Mouse (Mus musculus): ENCODE data around the gene Ube2l3. TPM values are rescaled to one million over a fixed set of nuclear protein-coding genes. Genes with fewer than 3 reads are reported as not detected.

Gene Ube2l3
- polyA plus RNA-seq, 1 experiment from 2014 or later = 278 TPM

DNA sequence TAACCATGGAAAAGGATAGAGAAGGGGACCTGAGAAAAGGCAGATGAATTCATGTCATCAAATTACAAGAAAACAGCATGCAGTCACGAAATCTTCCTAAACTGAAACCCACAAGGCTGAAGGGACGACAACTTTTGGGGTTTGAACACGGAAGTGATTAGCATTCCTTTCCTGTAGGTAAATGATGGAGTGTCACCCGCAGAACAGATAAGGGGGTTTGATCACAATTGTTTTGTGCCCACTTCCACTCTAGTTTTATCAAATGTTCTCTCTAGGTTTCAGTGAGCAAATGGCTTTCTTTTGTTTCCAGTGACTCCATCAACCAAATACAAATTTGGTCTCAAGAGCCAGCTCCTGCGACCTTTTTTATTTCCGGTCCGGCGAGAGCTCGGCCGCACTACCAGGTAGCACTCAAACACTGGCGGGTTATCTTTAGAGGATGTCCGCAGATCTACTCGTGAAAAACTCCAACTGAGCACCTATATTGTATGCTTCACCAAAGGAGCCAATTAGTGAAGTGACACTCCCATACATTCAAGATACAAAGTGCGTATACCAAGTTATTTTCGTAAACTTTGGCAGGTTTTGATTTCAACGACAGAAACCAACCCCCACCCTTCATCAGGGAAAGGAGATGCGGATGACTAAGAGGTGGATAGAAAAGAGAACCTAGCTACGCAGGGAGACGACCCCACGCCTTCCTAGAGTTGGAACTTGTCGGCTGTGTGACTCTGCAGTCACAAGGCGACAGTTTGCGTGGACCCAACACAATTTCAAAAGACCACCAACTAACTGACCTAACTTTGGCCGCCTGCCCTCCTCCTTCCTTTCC lies 2.1 kb downstream of the Ube2l3 start:
- DNase-seq (ENCODE audit: low spot score) (no peak), ATAC-seq (ENCODE audit: low FRiP score) (peak; percentile 16; the same call in 1 of the 2 replicates)
- H3K4me1 ChIP-seq (replicated peaks; ENCODE audit: control insufficient read depth, insufficient read depth, low read length) = peaks cover 14% of the 10 kb centered on the region
- H3K9me3 ChIP-seq (ENCODE audit: control insufficient read depth, low read length) = no peaks in the 10 kb centered on the region
- H3K36me3 ChIP-seq (replicated peaks; ENCODE audit: control insufficient read depth, insufficient read depth) = no peaks in the 10 kb centered on the region
- peak overlapping the region; percentile 98 for H3K9ac ChIP-seq
- H3K4me2 ChIP-seq (replicated peaks) = peak overlapping the region; percentile 89
- peak overlapping the region; percentile 73; the same call in 1 of the 2 replicates for H3K27ac ChIP-seq
- H3K27me3 ChIP-seq (ENCODE audit: control insufficient read depth, insufficient read depth, low read length) = no peaks in the 10 kb centered on the region
- 10% methylated on average over 24 of the region's 24 CpGs for WGBS
- H3K4me3 ChIP-seq (replicated peaks; ENCODE audit: low read length) = peak overlapping the region; percentile 99

DNA sequence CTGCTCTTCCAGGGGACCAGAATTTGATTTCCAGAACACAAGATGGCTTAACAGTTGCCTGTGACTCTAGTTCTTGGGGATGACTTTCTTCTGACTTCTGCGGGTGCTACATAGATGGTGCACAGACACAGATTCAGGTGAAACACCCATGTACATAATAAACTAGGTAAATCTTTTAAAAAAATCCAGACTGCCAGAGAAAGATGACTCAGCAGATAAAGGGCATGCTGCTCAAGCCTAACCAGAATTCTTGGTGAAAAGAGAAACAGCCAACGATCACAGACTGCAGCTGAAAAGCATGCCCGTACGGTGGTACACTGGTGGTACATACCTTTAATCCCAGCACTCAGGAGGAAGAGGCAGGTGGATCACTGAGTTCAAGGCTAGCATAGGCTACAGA lies 8.6 kb downstream of the Ube2l3 start:
- DNase-seq (ENCODE audit: low spot score) (no peak), ATAC-seq (ENCODE audit: low FRiP score) (no peak)
- Histone ChIP-seq H3K9ac (no peak overlapping the region), H3K4me2 (replicated peaks) (no peak overlapping the region), H3K36me3 (replicated peaks; ENCODE audit: control insufficient read depth, insufficient read depth) (no peaks in the 10 kb centered on the region), H3K4me1 (replicated peaks; ENCODE audit: control insufficient read depth, insufficient read depth, low read length) (no peaks in the 10 kb centered on the region), H3K4me3 (replicated peaks; ENCODE audit: low read length) (no peak overlapping the region), H3K9me3 (ENCODE audit: control insufficient read depth, low read length) (no peaks in the 10 kb centered on the region), H3K27ac (no peak overlapping the region), H3K27me3 (ENCODE audit: control insufficient read depth, insufficient read depth, low read length) (no peaks in the 10 kb centered on the region)
- 93% methylated on average over 4 of the region's 4 CpGs for WGBS

DNA sequence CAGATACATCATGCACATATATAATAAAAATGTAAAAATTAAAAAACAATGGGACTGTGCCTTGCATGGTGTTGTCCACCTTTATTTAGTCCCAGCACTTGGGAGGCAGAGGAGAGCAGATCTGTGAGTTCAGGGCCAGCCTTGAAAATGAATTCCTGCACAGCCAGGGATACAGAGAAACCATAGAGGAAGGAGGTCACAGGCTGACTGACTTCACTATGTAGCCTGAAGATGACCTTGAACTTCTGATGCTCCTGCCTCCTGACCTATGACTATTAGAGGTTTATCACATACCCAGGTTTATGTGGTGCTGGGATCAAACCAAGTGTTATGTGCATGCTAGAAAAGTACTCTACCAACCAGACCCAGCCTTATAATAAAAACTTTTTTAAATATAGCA lies 17.0 kb downstream of the Ube2l3 start:
- Histone ChIP-seq H3K9me3 (ENCODE audit: control insufficient read depth, low read length) (no peaks in the 10 kb centered on the region), H3K4me2 (replicated peaks) (no peak overlapping the region), H3K9ac (no peak overlapping the region), H3K36me3 (replicated peaks; ENCODE audit: control insufficient read depth, insufficient read depth) (peaks cover 15% of the 10 kb centered on the region; the same call in 1 of the 2 replicates), H3K27ac (no peak overlapping the region), H3K27me3 (ENCODE audit: control insufficient read depth, insufficient read depth, low read length) (no peaks in the 10 kb centered on the region), H3K4me3 (replicated peaks; ENCODE audit: low read length) (no peak overlapping the region), H3K4me1 (replicated peaks; ENCODE audit: control insufficient read depth, insufficient read depth, low read length) (no peaks in the 10 kb centered on the region)
- no peak for DNase-seq (ENCODE audit: low spot score)
- ATAC-seq (ENCODE audit: low FRiP score) = no peak

- H3K4me2 ChIP-seq (replicated peaks) = no peak overlapping the region
- ATAC-seq (ENCODE audit: low FRiP score) = no peak
- no peaks in the 10 kb centered on the region for H3K4me1 ChIP-seq (replicated peaks; ENCODE audit: control insufficient read depth, insufficient read depth, low read length)
- no peak overlapping the region for H3K27ac ChIP-seq
- no peak for DNase-seq (ENCODE audit: low spot score)
- peaks cover 23% of the 10 kb centered on the region; the same call in 1 of the 2 replicates for H3K36me3 ChIP-seq (replicated peaks; ENCODE audit: control insufficient read depth, insufficient read depth)
- H3K27me3 ChIP-seq (ENCODE audit: control insufficient read depth, insufficient read depth, low read length) = no peaks in the 10 kb centered on the region
- no peaks in the 10 kb centered on the region for H3K9me3 ChIP-seq (ENCODE audit: control insufficient read depth, low read length)
- no peak overlapping the region for H3K9ac ChIP-seq
- H3K4me3 ChIP-seq (replicated peaks; ENCODE audit: low read length) = no peak overlapping the region
- 89% methylated on average over 3 of the region's 3 CpGs for WGBS
These were observed 19.4 kb downstream of the Ube2l3 start for GRCm38 (mm10) chr16:17183003-17183402.

DNA sequence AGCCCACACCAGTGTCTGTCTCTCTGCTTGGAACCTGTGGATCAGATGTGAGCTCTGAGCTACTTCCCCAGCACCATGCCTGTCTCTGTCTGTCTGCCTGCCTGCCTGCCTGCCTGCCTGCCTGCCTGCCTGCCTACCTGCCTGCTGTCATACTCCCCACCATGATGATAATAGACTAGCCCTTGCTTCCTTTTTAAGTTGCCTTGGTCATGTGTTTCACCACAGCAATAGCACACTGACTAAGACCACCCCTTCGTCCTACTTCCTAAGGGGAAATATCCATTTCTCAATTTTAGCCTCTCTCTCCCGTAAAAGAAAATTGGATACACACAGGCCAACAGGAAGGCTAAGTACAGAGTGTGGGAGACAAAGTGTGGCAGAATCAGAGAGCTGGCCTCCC lies 20.3 kb downstream of the Ube2l3 start:
- ATAC-seq (ENCODE audit: low FRiP score) (no peak), DNase-seq (ENCODE audit: low spot score) (no peak)
- no peak overlapping the region for H3K4me3 ChIP-seq (replicated peaks; ENCODE audit: low read length)
- 87% methylated on average over 2 of the region's 2 CpGs for whole genome bisulfite sequencing
- H3K4me2 ChIP-seq (replicated peaks) = no peak overlapping the region
- H3K27ac ChIP-seq = no peak overlapping the region
- no peaks in the 10 kb centered on the region for H3K27me3 ChIP-seq (ENCODE audit: control insufficient read depth, insufficient read depth, low read length)
- no peaks in the 10 kb centered on the region for H3K9me3 ChIP-seq (ENCODE audit: control insufficient read depth, low read length)
- H3K9ac ChIP-seq = no peak overlapping the region
- peaks cover 25% of the 10 kb centered on the region; the same call in 1 of the 2 replicates for H3K36me3 ChIP-seq (replicated peaks; ENCODE audit: control insufficient read depth, insufficient read depth)
- no peaks in the 10 kb centered on the region for H3K4me1 ChIP-seq (replicated peaks; ENCODE audit: control insufficient read depth, insufficient read depth, low read length)

GRCm38 (mm10) chr16:17181382-17181781 lies 21.1 kb downstream of the Ube2l3 start:
- DNase-seq (ENCODE audit: low spot score) (no peak), ATAC-seq (ENCODE audit: low FRiP score) (no peak)

GRCm38 (mm10) chr16:17179706-17180105 lies 22.7 kb downstream of the Ube2l3 start:
- Histone ChIP-seq H3K36me3 (replicated peaks; ENCODE audit: control insufficient read depth, insufficient read depth) (peaks cover 24% of the 10 kb centered on the region), H3K27me3 (ENCODE audit: control insufficient read depth, insufficient read depth, low read length) (no peaks in the 10 kb centered on the region), H3K4me2 (replicated peaks) (no peak overlapping the region), H3K4me1 (replicated peaks; ENCODE audit: control insufficient read depth, insufficient read depth, low read length) (no peaks in the 10 kb centered on the region), H3K4me3 (replicated peaks; ENCODE audit: low read length) (no peak overlapping the region), H3K9ac (no peak overlapping the region), H3K27ac (no peak overlapping the region), H3K9me3 (ENCODE audit: control insufficient read depth, low read length) (no peaks in the 10 kb centered on the region)
- 92% methylated on average over 3 of the region's 3 CpGs for WGBS
- DNase-seq (ENCODE audit: low spot score) (no peak), ATAC-seq (ENCODE audit: low FRiP score) (no peak)

More at GRCm38 (mm10) chr16:17181382-17181781, 21.1 kb downstream of the Ube2l3 start:
- Histone ChIP-seq H3K4me1 (replicated peaks; ENCODE audit: control insufficient read depth, insufficient read depth, low read length) (no peaks in the 10 kb centered on the region), H3K36me3 (replicated peaks; ENCODE audit: control insufficient read depth, insufficient read depth) (peaks cover 20% of the 10 kb centered on the region; the same call in 1 of the 2 replicates), H3K4me2 (replicated peaks) (no peak overlapping the region), H3K9ac (no peak overlapping the region), H3K27ac (no peak overlapping the region), H3K4me3 (replicated peaks; ENCODE audit: low read length) (no peak overlapping the region), H3K27me3 (ENCODE audit: control insufficient read depth, insufficient read depth, low read length) (no peaks in the 10 kb centered on the region), H3K9me3 (ENCODE audit: control insufficient read depth, low read length) (no peaks in the 10 kb centered on the region)
- 87% methylated on average over 4 of the region's 4 CpGs for WGBS

DNA sequence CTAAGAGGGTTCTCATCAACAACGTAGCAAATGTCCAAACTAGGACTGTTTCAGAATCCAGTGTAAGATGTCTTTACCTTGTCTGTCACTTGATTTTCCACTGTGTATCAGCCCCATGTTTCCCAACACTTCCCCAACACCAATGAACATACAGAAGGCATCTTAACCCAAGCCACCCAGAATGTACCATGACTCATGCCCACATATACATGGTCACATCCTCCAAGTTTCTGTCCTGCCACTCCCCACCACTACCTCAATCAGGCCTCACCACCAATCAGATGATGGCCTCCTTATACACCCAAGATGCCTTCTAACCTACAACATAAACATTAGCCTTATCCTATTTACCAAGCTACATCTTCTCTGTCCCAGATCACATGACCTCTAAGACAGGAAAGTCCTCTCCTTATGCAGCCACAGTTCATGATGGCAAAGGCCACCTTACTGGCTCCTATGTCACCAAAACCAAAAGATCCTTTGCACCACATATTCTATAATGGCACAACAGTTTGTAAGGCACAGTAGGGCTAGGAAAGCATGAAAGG lies 24.8 kb downstream of the Ube2l3 start:
- no peaks in the 10 kb centered on the region for H3K27me3 ChIP-seq (ENCODE audit: control insufficient read depth, insufficient read depth, low read length)
- 100% methylated on average over 1 of the region's 1 CpGs for WGBS
- no peak overlapping the region for H3K4me2 ChIP-seq (replicated peaks)
- peaks cover 40% of the 10 kb centered on the region for H3K36me3 ChIP-seq (replicated peaks; ENCODE audit: control insufficient read depth, insufficient read depth)
- no peaks in the 10 kb centered on the region for H3K4me1 ChIP-seq (replicated peaks; ENCODE audit: control insufficient read depth, insufficient read depth, low read length)
- H3K27ac ChIP-seq = no peak overlapping the region
- no peaks in the 10 kb centered on the region for H3K9me3 ChIP-seq (ENCODE audit: control insufficient read depth, low read length)
- H3K9ac ChIP-seq = no peak overlapping the region
- ATAC-seq (ENCODE audit: low FRiP score) (no peak), DNase-seq (ENCODE audit: low spot score) (no peak)
- H3K4me3 ChIP-seq (replicated peaks; ENCODE audit: low read length) = no peak overlapping the region

DNA sequence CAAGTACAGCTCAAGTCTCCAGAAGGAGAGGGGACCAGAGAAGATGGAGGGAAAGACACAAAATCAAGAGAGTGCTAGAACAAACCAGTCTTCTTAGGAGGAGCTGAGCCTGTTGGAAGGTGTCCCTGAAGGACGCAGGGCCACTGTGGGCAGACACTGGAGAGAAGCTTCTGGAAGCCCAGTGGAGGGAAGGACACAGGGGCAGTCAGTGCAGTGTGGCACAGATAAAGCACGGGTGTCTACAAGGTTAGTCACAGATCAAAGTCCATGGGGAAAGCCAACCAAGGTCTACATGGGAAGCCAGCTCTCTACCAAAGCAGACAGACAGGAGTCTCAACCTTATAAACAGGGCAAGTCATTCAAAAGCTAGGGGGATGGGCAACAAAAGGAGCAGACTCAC lies 26.7 kb downstream of the Ube2l3 start:
- peaks cover 57% of the 10 kb centered on the region for H3K36me3 ChIP-seq (replicated peaks; ENCODE audit: control insufficient read depth, insufficient read depth)
- H3K27me3 ChIP-seq (ENCODE audit: control insufficient read depth, insufficient read depth, low read length) = no peaks in the 10 kb centered on the region
- 84% methylated on average over 2 of the region's 2 CpGs for WGBS
- DNase-seq (ENCODE audit: low spot score) (no peak), ATAC-seq (ENCODE audit: low FRiP score) (no peak)
- no peak overlapping the region for H3K9ac ChIP-seq
- no peaks in the 10 kb centered on the region for H3K4me1 ChIP-seq (replicated peaks; ENCODE audit: control insufficient read depth, insufficient read depth, low read length)
- H3K9me3 ChIP-seq (ENCODE audit: control insufficient read depth, low read length) = no peaks in the 10 kb centered on the region
- H3K4me3 ChIP-seq (replicated peaks; ENCODE audit: low read length) = no peak overlapping the region
- H3K27ac ChIP-seq = no peak overlapping the region
- no peak overlapping the region for H3K4me2 ChIP-seq (replicated peaks)

Data from hindbrain, embryonic 14.5 days (tissue).